Mouse (Mus musculus): Measurements from ENCODE around the gene Olfr204. TPM values are rescaled to one million over a fixed set of nuclear protein-coding genes. Genes with fewer than 3 reads are reported as not detected.
"Not testable (repeated sequence)": the region's sequence is repeated elsewhere in the genome, so short reads cannot be mapped to it uniquely, and the experiment has no call there.

The Olfr204 gene
- not detected in 2 replicates for polyA plus RNA-seq (2015; fragmentation: Nextera tagmentation; extraction: Ambion mirVana)

GRCm38 (mm10) chr16:59318148-59318547 lies at the start of gene Olfr204:
Olfr204 (minus strand) TSS chr16:59318248.
- no peak for ATAC-seq (ENCODE audit: low FRiP score)
- H3K27ac ChIP-seq = no peak within 1 kb of the TSS
- H3K4me3 ChIP-seq = no peak within 1 kb of the TSS
- H3K36me3 ChIP-seq = no peaks in the 10 kb centered on the region
- no peaks in the 10 kb centered on the region for H3K9me3 ChIP-seq
- no peak within 1 kb of the TSS for H3K9ac ChIP-seq
- H3K4me1 ChIP-seq (replicated peaks) = no peaks in the 10 kb centered on the region
- H3K27me3 ChIP-seq = no peaks in the 10 kb centered on the region
- H3K4me2 ChIP-seq = no peak within 1 kb of the TSS

- Histone ChIP-seq H3K27me3 (no peaks in the 10 kb centered on the region), H3K9ac (no peak within 1 kb of the TSS), H3K36me3 (no peaks in the 10 kb centered on the region), H3K4me1 (replicated peaks) (no peaks in the 10 kb centered on the region), H3K9me3 (no peaks in the 10 kb centered on the region), H3K27ac (no peak within 1 kb of the TSS), H3K4me3 (no peak within 1 kb of the TSS), H3K4me2 (no peak within 1 kb of the TSS)
- WGBS = 82% methylated on average over 2 of the region's 2 CpGs
- ATAC-seq (ENCODE audit: low FRiP score) = no peak
Observed at GRCm38 (mm10) chr16:59363893-59364292, 45.8 kb upstream of the Olfr204 start, which contains the start of gene Olfr209. Olfr209 (minus strand) TSS chr16:59363993.

- no peak within 1 kb of the TSS for H3K27ac ChIP-seq
- no peak within 1 kb of the TSS for H3K9ac ChIP-seq
- no peaks in the 10 kb centered on the region for H3K9me3 ChIP-seq
- no peaks in the 10 kb centered on the region for H3K4me1 ChIP-seq (replicated peaks)
- H3K4me3 ChIP-seq = no peak within 1 kb of the TSS
- ATAC-seq (ENCODE audit: low FRiP score) = no peak
- H3K4me2 ChIP-seq = no peak within 1 kb of the TSS
- WGBS = 84% methylated on average over 1 of the region's 1 CpGs
- no peaks in the 10 kb centered on the region for H3K27me3 ChIP-seq
- H3K36me3 ChIP-seq = no peaks in the 10 kb centered on the region
Observed at GRCm38 (mm10) chr16:59349146-59349545, 31.1 kb upstream of the Olfr204 start, which contains the start of gene Olfr206. Olfr206 (minus strand) TSS chr16:59349246.

GRCm38 (mm10) chr16:59331038-59331437 lies 13.0 kb upstream of the Olfr204 start, which contains the start of gene Olfr205:
Olfr205 (minus strand) TSS chr16:59331138.
- H3K27me3 ChIP-seq = no peaks in the 10 kb centered on the region
- H3K36me3 ChIP-seq = no peaks in the 10 kb centered on the region
- no peak within 1 kb of the TSS for H3K4me3 ChIP-seq
- H3K4me2 ChIP-seq = no peak within 1 kb of the TSS
- H3K9me3 ChIP-seq = no peaks in the 10 kb centered on the region
- no peak within 1 kb of the TSS for H3K27ac ChIP-seq
- H3K9ac ChIP-seq = no peak within 1 kb of the TSS
- no peaks in the 10 kb centered on the region for H3K4me1 ChIP-seq (replicated peaks)
- ATAC-seq (ENCODE audit: low FRiP score) = no peak

GRCm38 (mm10) chr16:59323262-59323661 lies 5.2 kb upstream of the Olfr204 start:
- not testable (repeated sequence) for H3K4me1 ChIP-seq (replicated peaks); H3K9me3 ChIP-seq; H3K9ac ChIP-seq; ATAC-seq (ENCODE audit: low FRiP score); H3K27me3 ChIP-seq; H3K4me3 ChIP-seq; H3K36me3 ChIP-seq; H3K4me2 ChIP-seq; H3K27ac ChIP-seq
- 47% methylated on average over 1 of the region's 1 CpGs for WGBS

GRCm38 (mm10) chr16:59298581-59298980 lies 19.5 kb downstream of the Olfr204 start, which contains the start of gene Olfr203:
Olfr203 (plus strand) TSS chr16:59298881.
- H3K9me3 ChIP-seq = no peaks in the 10 kb centered on the region

GRCm38 (mm10) chr16:59287576-59287975 lies 30.5 kb downstream of the Olfr204 start:
- H3K27me3 ChIP-seq; H3K9ac ChIP-seq; H3K9me3 ChIP-seq; H3K36me3 ChIP-seq; H3K4me2 ChIP-seq; H3K4me1 ChIP-seq (replicated peaks); ATAC-seq (ENCODE audit: low FRiP score); H3K27ac ChIP-seq; H3K4me3 ChIP-seq: not testable (repeated sequence)
- WGBS = 85% methylated on average over 9 of the region's 9 CpGs

More at GRCm38 (mm10) chr16:59298581-59298980, 19.5 kb downstream of the Olfr204 start, which contains the start of gene Olfr203:
- 88% methylated on average over 2 of the region's 2 CpGs for WGBS
- H3K27ac ChIP-seq = no peak within 1 kb of the TSS
- no peak for ATAC-seq (ENCODE audit: low FRiP score)
- no peak within 1 kb of the TSS for H3K9ac ChIP-seq
- no peaks in the 10 kb centered on the region for H3K27me3 ChIP-seq
- no peaks in the 10 kb centered on the region for H3K4me1 ChIP-seq (replicated peaks)
- no peak within 1 kb of the TSS for H3K4me3 ChIP-seq
- H3K36me3 ChIP-seq = no peaks in the 10 kb centered on the region
- no peak within 1 kb of the TSS for H3K4me2 ChIP-seq

GRCm38 (mm10) chr16:59286693-59287092 lies 31.4 kb downstream of the Olfr204 start, which contains the start of gene Olfr202:
Olfr202 (minus strand) TSS chr16:59286793.
- 92% methylated on average over 1 of the region's 1 CpGs for WGBS

GRCm38 (mm10) chr16:59283476-59283875 lies 34.6 kb downstream of the Olfr204 start:
- 91% methylated on average over 1 of the region's 1 CpGs for WGBS
- Histone ChIP-seq H3K9me3 (no peaks in the 10 kb centered on the region), H3K9ac (no peak overlapping the region), H3K4me2 (no peak overlapping the region), H3K4me1 (replicated peaks) (no peaks in the 10 kb centered on the region), H3K36me3 (no peaks in the 10 kb centered on the region), H3K27ac (no peak overlapping the region), H3K27me3 (no peaks in the 10 kb centered on the region), H3K4me3 (no peak overlapping the region)
- ATAC-seq (ENCODE audit: low FRiP score) = no peak

More at GRCm38 (mm10) chr16:59286693-59287092, 31.4 kb downstream of the Olfr204 start, which contains the start of gene Olfr202:
- Histone ChIP-seq H3K36me3 (no peaks in the 10 kb centered on the region), H3K9me3 (no peaks in the 10 kb centered on the region), H3K27ac (no peak within 1 kb of the TSS), H3K9ac (no peak within 1 kb of the TSS), H3K27me3 (no peaks in the 10 kb centered on the region), H3K4me1 (replicated peaks) (no peaks in the 10 kb centered on the region), H3K4me3 (no peak within 1 kb of the TSS), H3K4me2 (no peak within 1 kb of the TSS)
- ATAC-seq (ENCODE audit: low FRiP score) = no peak

GRCm38 (mm10) chr16:59280542-59280941 lies 37.5 kb downstream of the Olfr204 start:
- Histone ChIP-seq H3K27ac (no peak overlapping the region), H3K27me3 (no peaks in the 10 kb centered on the region), H3K4me3 (no peak overlapping the region), H3K9me3 (no peaks in the 10 kb centered on the region), H3K36me3 (no peaks in the 10 kb centered on the region), H3K9ac (no peak overlapping the region), H3K4me2 (no peak overlapping the region), H3K4me1 (replicated peaks) (no peaks in the 10 kb centered on the region)
- no peak for ATAC-seq (ENCODE audit: low FRiP score)
- WGBS = 87% methylated on average over 3 of the region's 3 CpGs

GRCm38 (mm10) chr16:59272532-59272931 lies 45.5 kb downstream of the Olfr204 start, which contains the start of gene Olfr201:
Olfr201 (minus strand) TSS chr16:59272632.
- H3K36me3 ChIP-seq; H3K9me3 ChIP-seq; H3K4me3 ChIP-seq; H3K27me3 ChIP-seq; H3K4me1 ChIP-seq (replicated peaks); ATAC-seq (ENCODE audit: low FRiP score); H3K9ac ChIP-seq; H3K27ac ChIP-seq; H3K4me2 ChIP-seq: not testable (repeated sequence)
- WGBS = 95% methylated on average over 4 of the region's 4 CpGs

GRCm38 (mm10) chr16:59269097-59269496 lies 49.0 kb downstream of the Olfr204 start:
- not testable (repeated sequence) for H3K4me2 ChIP-seq; ATAC-seq (ENCODE audit: low FRiP score); H3K4me1 ChIP-seq (replicated peaks); H3K36me3 ChIP-seq; H3K4me3 ChIP-seq; H3K9me3 ChIP-seq; H3K27me3 ChIP-seq; H3K27ac ChIP-seq; H3K9ac ChIP-seq
- WGBS = 78% methylated on average over 4 of the region's 4 CpGs

All from hindbrain, embryonic 13.5 days (tissue).